Mouse (Mus musculus) bone marrow, adult 2 months (tissue): ENCODE results near the gene Hist1h1b.

Source experiments
- CTCF ChIP-seq: fragments of 200-500 bp; IDR thresholded peaks from 2 replicates; pipeline ENCODE4 v1.5.1; 2011; ENCODE audit warnings: low read length, control low read depth; ENCODE audit not compliant: control insufficient read depth, insufficient read depth
- POLR2A ChIP-seq: fragments of 200-500 bp; IDR thresholded peaks from 2 replicates; pipeline ENCODE4 v1.6.1; 2011; ENCODE audit warnings: low read depth, mild to moderate bottlenecking, control low read depth, low read length, borderline replicate concordance; ENCODE audit not compliant: control insufficient read depth

DNA sequence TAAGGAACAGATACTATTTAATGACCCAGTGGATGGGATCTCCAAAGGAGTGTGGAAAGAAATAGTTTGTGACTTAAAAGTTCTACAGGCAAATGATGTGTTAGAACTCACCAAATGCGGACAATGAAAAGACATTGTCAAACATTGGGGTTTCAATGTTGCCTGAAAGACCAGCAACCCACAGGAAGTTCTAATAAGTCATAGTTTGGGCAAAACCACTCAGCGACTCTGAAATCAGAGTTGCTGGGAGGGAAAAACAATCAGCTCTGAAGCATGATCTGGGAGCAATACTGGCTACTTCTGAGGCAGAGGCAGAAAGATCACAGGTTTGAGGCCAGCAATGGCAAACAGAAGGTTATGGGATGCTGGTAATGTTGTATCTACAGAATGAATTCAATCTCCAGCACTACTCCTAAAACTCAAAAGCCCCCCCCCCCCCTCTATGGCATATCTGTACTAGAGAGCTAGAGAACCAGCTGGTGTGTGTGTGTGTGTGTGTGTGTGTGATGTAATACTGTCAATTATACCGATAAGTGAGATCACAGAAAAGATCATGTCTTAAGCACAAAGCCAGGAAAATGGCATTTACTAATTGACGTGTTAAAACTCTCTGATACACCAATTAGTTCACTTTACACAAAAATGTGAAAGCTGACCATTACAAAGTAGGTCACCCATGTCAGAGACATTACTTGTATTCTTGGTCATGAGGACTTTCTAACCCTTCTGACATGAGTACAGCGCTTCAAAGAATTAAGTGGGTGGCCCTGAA lies 30.9 kb downstream of the Hist1h1b start:
- TF ChIP-seq CTCF = no peak
- no peak for TF ChIP-seq POLR2A
